Mouse (Mus musculus): ENCODE measurements around the gene Eif3g. TPM values are rescaled to one million over a fixed set of nuclear protein-coding genes. Genes with fewer than 3 reads are reported as not detected.
A peak's percentile ranks its signal among the peaks of the same experiment; 100 is the strongest.

Gene Eif3g
- polyA plus RNA-seq (2014; fragmentation: Nextera tagmentation; extraction: Ambion mirVana): 334 and 367 TPM in 2 replicates

DNA sequence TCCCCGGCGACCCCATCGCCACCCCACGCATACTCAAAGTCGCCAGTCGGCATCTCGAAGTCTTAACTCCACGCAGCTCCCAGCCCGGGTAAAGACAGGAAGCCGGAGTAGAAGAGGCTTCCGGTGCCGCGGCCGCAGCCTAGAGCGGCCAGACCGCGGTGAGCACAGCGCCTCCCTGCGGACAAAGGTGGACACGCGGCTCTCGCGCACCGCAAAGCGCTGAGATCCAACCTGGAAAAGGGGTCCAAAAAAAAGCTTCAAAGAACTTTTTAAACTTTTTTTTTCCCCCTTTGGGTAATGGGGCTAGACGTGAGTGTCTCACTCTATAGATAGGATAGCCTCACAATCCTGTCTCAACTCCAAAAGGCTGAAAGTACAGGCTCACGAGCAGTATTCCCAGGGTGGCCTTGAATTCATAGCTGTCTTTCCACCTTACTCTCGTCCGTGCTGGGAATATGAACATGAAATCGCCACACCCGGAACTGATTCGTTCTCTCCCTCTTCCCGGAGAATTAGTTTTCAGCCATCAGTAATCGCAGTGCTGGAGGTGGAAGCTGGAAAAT, at the start of gene Eif3g:
Gene Eif3g, minus strand, starts transcription at position 113 of the 563 bp plus-strand sequence.
- H3K9me3 ChIP-seq (ENCODE audit: control insufficient read depth, low read length): no peaks in the 10 kb centered on the region
- DNase-seq (ENCODE audit: low spot score) (peak; percentile 93), ATAC-seq (replicated peaks; ENCODE audit: low FRiP score) (peak; percentile 85)
- WGBS: 8% methylated on average over 34 of the region's 34 CpGs
- peak within 1 kb of the TSS; percentile 97 for H3K4me3 ChIP-seq (ENCODE audit: low read depth, low read length)
- H3K4me2 ChIP-seq (ENCODE audit: low read depth, low read length, severe bottlenecking): peak within 1 kb of the TSS; percentile 97
- H3K9ac ChIP-seq (ENCODE audit: low read length): peak within 1 kb of the TSS; percentile 89
- peaks cover 12% of the 10 kb centered on the region; the same call in 1 of the 2 replicates for H3K4me1 ChIP-seq (replicated peaks; ENCODE audit: control insufficient read depth, insufficient read depth, low read length)
- H3K36me3 ChIP-seq (ENCODE audit: control insufficient read depth, insufficient read depth, low read length): peaks cover 11% of the 10 kb centered on the region; the same call in 1 of the 2 replicates
- H3K27ac ChIP-seq (ENCODE audit: low read depth, low read length): no peak within 1 kb of the TSS
- no peaks in the 10 kb centered on the region for H3K27me3 ChIP-seq (ENCODE audit: control insufficient read depth, insufficient read depth, low read length)

DNA sequence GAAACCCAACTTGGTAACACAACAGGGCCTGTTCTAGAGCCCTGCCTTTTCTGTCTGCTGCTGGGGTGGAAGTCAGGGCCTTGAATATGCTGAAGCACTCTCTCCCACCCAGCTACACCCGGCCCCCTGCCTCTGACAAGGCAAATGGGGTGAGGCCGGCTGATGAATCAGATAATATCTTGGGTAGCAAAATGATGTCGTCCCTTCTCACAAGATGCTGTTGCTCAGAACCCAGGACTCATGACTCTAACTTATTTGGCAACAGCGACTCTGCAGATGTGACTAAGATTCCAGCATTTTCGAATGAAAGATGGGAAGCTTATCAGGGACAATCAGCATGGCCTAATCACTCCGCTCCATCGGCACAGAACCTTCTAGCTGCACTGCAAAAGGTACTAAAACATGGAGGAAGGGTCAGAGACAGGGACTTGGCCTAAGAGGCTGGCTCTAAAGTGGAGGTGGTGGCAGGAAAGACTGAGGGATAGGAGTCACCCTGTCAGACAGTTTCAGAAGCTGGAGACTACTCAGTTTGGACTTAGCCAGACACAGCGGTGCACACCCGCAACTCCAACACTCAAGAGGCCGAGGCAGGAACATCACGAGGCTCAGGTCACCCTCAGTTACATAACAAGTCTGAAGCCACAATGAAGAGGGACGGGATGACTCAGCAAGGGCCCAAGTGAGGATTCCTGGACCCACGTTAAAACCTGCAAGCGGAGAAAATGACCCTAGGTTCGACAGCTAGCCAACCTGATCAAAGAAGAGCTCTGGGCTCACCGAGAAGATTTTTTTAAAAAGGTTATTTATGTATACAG, 47.9 kb upstream of the Eif3g start:
- Histone ChIP-seq H3K9me3 (ENCODE audit: control insufficient read depth, low read length) (no peaks in the 10 kb centered on the region), H3K36me3 (ENCODE audit: control insufficient read depth, insufficient read depth, low read length) (peaks cover 2% of the 10 kb centered on the region; the same call in 1 of the 2 replicates), H3K4me2 (ENCODE audit: low read depth, low read length, severe bottlenecking) (no peak overlapping the region), H3K4me3 (ENCODE audit: low read depth, low read length) (no peak overlapping the region), H3K4me1 (replicated peaks; ENCODE audit: control insufficient read depth, insufficient read depth, low read length) (peaks cover 8% of the 10 kb centered on the region), H3K9ac (ENCODE audit: low read length) (no peak overlapping the region), H3K27ac (ENCODE audit: low read depth, low read length) (no peak overlapping the region), H3K27me3 (ENCODE audit: control insufficient read depth, insufficient read depth, low read length) (no peaks in the 10 kb centered on the region)
- 91% methylated on average over 16 of the region's 16 CpGs for WGBS
- no peak for ATAC-seq (replicated peaks; ENCODE audit: low FRiP score)
- DNase-seq (ENCODE audit: low spot score): no peak

DNA sequence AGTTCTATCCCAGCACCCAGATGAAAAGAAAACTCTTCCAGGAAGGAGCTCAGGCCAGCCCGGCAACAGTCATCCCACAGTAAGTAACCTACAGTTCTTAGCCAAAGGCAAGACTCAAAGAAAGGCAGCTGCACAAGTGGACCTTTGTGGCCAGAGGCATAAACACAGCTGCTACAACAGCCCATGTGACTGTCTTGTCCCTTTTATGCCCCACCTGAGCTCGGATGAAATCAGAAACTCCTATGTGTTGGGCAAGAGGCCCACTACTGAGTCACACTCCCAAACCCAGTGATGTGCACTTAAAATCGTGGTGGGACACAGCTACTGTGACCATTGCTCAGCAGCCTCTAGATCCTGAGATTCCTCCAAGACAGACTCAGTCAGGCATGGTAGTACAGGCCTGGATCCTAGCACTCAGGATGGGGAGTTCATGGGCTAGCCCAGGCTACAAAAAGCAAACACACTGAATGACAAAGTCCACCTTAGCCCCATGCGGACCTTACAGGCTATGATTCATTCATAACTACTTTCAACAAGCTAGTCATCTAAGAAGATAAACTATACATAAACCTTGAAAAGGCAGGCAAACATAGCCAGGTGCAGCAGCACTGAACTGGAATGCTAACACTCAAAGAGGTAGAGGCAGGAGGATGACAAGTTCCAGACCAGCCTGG, 46.4 kb upstream of the Eif3g start:
- Histone ChIP-seq H3K36me3 (ENCODE audit: control insufficient read depth, insufficient read depth, low read length) (peaks cover 8% of the 10 kb centered on the region; the same call in 1 of the 2 replicates), H3K4me2 (ENCODE audit: low read depth, low read length, severe bottlenecking) (no peak overlapping the region), H3K9me3 (ENCODE audit: control insufficient read depth, low read length) (no peaks in the 10 kb centered on the region), H3K27ac (ENCODE audit: low read depth, low read length) (no peak overlapping the region), H3K27me3 (ENCODE audit: control insufficient read depth, insufficient read depth, low read length) (no peaks in the 10 kb centered on the region), H3K4me1 (replicated peaks; ENCODE audit: control insufficient read depth, insufficient read depth, low read length) (peaks cover 3% of the 10 kb centered on the region; the same call in 1 of the 2 replicates), H3K4me3 (ENCODE audit: low read depth, low read length) (no peak overlapping the region), H3K9ac (ENCODE audit: low read length) (no peak overlapping the region)
- no peak for ATAC-seq (replicated peaks; ENCODE audit: low FRiP score)
- no peak for DNase-seq (ENCODE audit: low spot score)
- 65% methylated on average over 4 of the region's 4 CpGs for WGBS

DNA sequence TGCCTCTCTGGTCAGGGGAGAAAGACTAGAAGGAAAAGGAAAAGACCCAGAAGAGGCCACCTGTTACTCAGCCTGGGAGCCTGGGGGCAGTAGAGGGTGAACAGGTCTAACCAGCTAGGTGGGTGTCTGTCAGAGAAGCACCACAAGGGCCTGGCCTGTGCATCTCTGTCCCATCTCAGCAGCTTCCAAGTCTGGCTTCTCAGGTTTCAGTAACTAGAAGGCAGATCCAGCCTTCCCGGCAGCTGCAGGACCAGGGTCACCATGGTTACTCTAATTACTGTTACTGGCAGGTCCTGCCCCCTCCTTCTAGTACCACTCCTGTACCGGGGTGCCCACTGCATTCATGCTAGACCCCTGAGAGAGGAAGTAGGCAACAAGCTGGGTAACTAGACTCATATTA, 45.5 kb upstream of the Eif3g start:
- no peak for DNase-seq (ENCODE audit: low spot score)
- no peak overlapping the region for H3K9ac ChIP-seq (ENCODE audit: low read length)
- no peaks in the 10 kb centered on the region for H3K9me3 ChIP-seq (ENCODE audit: control insufficient read depth, low read length)
- H3K4me1 ChIP-seq (replicated peaks; ENCODE audit: control insufficient read depth, insufficient read depth, low read length): peaks cover 3% of the 10 kb centered on the region; the same call in 1 of the 2 replicates
- ATAC-seq (replicated peaks; ENCODE audit: low FRiP score): peak; percentile 55
- no peak overlapping the region for H3K27ac ChIP-seq (ENCODE audit: low read depth, low read length)
- peaks cover 13% of the 10 kb centered on the region for H3K36me3 ChIP-seq (ENCODE audit: control insufficient read depth, insufficient read depth, low read length)
- no peak overlapping the region for H3K4me2 ChIP-seq (ENCODE audit: low read depth, low read length, severe bottlenecking)
- 12% methylated on average over 2 of the region's 2 CpGs for WGBS
- H3K27me3 ChIP-seq (ENCODE audit: control insufficient read depth, insufficient read depth, low read length): no peaks in the 10 kb centered on the region
- no peak overlapping the region for H3K4me3 ChIP-seq (ENCODE audit: low read depth, low read length)

DNA sequence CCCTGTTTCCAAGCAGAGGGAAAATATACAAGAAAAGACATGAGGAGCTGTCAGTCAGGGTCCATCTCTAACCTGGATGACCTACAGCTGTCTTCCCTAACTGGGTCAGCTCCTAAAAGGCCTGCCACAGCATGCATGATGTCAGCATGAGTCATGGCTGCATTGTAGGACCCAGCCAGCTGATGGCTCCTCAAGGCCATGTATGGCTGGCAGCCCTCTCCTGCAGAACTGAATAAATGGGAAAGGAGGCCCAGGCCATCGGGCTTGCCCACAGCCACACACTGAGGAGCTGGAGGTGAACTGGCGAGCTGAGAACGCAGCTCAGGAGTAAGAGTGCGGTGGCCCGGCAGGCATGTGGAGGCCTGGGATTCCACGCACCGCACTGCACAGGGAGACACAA, 45.0 kb upstream of the Eif3g start:
- ATAC-seq (replicated peaks; ENCODE audit: low FRiP score) (no peak), DNase-seq (ENCODE audit: low spot score) (no peak)
- Histone ChIP-seq H3K4me3 (ENCODE audit: low read depth, low read length) (no peak overlapping the region), H3K4me1 (replicated peaks; ENCODE audit: control insufficient read depth, insufficient read depth, low read length) (peaks cover 3% of the 10 kb centered on the region; the same call in 1 of the 2 replicates), H3K4me2 (ENCODE audit: low read depth, low read length, severe bottlenecking) (no peak overlapping the region), H3K36me3 (ENCODE audit: control insufficient read depth, insufficient read depth, low read length) (peaks cover 13% of the 10 kb centered on the region), H3K9me3 (ENCODE audit: control insufficient read depth, low read length) (no peaks in the 10 kb centered on the region), H3K27me3 (ENCODE audit: control insufficient read depth, insufficient read depth, low read length) (no peaks in the 10 kb centered on the region), H3K27ac (ENCODE audit: low read depth, low read length) (no peak overlapping the region), H3K9ac (ENCODE audit: low read length) (no peak overlapping the region)
- 95% methylated on average over 7 of the region's 7 CpGs for WGBS

DNA sequence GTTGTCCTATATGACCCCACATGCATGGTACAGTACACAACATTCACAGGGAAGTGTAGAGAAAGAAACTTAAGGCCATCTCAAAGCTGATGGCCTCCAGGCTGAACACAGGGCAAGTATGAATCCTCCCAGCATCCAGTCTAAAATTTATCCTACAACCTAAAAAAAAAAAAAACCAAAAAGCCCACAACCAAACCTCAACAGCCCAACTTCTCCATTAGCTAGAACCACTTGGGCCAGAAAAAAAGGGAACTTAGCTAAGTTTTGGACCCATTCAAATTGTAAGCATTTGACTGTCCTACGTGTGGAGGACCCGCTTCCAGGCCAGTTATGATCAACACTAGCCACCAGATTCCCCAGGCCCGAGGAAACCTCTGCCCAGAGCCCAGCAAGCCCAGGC, 24.8 kb upstream of the Eif3g start:
- no peak for ATAC-seq (replicated peaks; ENCODE audit: low FRiP score)
- Histone ChIP-seq H3K27ac (ENCODE audit: low read depth, low read length) (no peak overlapping the region), H3K4me3 (ENCODE audit: low read depth, low read length) (no peak overlapping the region), H3K9me3 (ENCODE audit: control insufficient read depth, low read length) (no peaks in the 10 kb centered on the region), H3K36me3 (ENCODE audit: control insufficient read depth, insufficient read depth, low read length) (peaks cover 47% of the 10 kb centered on the region; the same call in 1 of the 2 replicates), H3K4me2 (ENCODE audit: low read depth, low read length, severe bottlenecking) (no peak overlapping the region), H3K27me3 (ENCODE audit: control insufficient read depth, insufficient read depth, low read length) (no peaks in the 10 kb centered on the region), H3K4me1 (replicated peaks; ENCODE audit: control insufficient read depth, insufficient read depth, low read length) (no peaks in the 10 kb centered on the region), H3K9ac (ENCODE audit: low read length) (no peak overlapping the region)
- no peak for DNase-seq (ENCODE audit: low spot score)
- WGBS: 91% methylated on average over 3 of the region's 3 CpGs

DNA sequence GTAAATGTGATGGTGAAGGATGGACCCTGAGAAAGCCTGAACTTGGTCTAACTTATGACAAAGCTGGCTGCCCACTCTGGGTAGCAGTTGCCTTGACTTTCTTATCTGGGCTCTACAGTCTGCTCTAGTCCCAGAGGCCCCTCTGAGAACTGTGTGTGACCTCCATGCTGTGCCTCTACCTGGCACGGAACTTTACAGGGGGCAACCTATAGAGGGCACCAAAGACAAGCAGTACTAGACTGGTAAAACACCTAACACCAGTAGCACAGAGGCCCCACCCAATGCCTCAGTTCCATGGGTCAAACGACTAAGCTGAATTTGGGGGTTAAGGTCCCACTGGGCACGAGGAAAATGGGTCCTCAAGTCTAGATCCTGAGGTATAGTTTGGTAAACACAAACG, 17.7 kb upstream of the Eif3g start:
- Histone ChIP-seq H3K27ac (ENCODE audit: low read depth, low read length) (no peak overlapping the region), H3K4me3 (ENCODE audit: low read depth, low read length) (no peak overlapping the region), H3K9me3 (ENCODE audit: control insufficient read depth, low read length) (no peaks in the 10 kb centered on the region), H3K4me2 (ENCODE audit: low read depth, low read length, severe bottlenecking) (no peak overlapping the region), H3K4me1 (replicated peaks; ENCODE audit: control insufficient read depth, insufficient read depth, low read length) (no peaks in the 10 kb centered on the region), H3K36me3 (ENCODE audit: control insufficient read depth, insufficient read depth, low read length) (peaks cover 61% of the 10 kb centered on the region), H3K9ac (ENCODE audit: low read length) (no peak overlapping the region), H3K27me3 (ENCODE audit: control insufficient read depth, insufficient read depth, low read length) (no peaks in the 10 kb centered on the region)
- ATAC-seq (replicated peaks; ENCODE audit: low FRiP score) (no peak), DNase-seq (ENCODE audit: low spot score) (no peak)
- 88% methylated on average over 4 of the region's 4 CpGs for WGBS

DNA sequence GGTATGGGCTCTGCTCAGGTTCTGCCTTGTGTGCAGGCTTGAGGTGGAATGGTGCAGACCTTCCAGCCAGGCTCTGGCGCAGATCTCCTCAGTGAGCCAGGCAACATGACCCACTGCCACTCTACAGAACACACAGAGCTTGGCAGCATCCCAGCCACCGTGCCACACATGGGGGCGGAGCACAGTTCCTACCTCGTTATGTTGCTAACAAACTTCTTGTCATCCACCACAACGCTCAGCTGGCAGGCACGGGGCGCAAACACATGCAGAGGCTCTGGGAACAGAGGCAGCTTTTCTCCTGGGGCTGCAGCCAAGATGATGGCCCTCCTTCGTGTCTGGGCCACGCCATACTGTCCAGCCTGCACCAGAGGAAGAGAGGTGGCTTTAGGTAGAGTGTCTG, 11.5 kb upstream of the Eif3g start:
- DNase-seq (ENCODE audit: low spot score) (no peak), ATAC-seq (replicated peaks; ENCODE audit: low FRiP score) (no peak)
- H3K4me3 ChIP-seq (ENCODE audit: low read depth, low read length): no peak overlapping the region
- H3K27me3 ChIP-seq (ENCODE audit: control insufficient read depth, insufficient read depth, low read length): no peaks in the 10 kb centered on the region
- H3K9ac ChIP-seq (ENCODE audit: low read length): no peak overlapping the region
- no peak overlapping the region for H3K4me2 ChIP-seq (ENCODE audit: low read depth, low read length, severe bottlenecking)
- peaks cover 55% of the 10 kb centered on the region for H3K36me3 ChIP-seq (ENCODE audit: control insufficient read depth, insufficient read depth, low read length)
- WGBS: 91% methylated on average over 9 of the region's 9 CpGs
- H3K27ac ChIP-seq (ENCODE audit: low read depth, low read length): no peak overlapping the region
- no peaks in the 10 kb centered on the region for H3K4me1 ChIP-seq (replicated peaks; ENCODE audit: control insufficient read depth, insufficient read depth, low read length)
- no peaks in the 10 kb centered on the region for H3K9me3 ChIP-seq (ENCODE audit: control insufficient read depth, low read length)

All from forebrain, embryonic 11.5 days (tissue).